Mouse (Mus musculus) stomach, postnatal 0 days (tissue): Measurements from ENCODE around the gene Serinc4. TPM values are rescaled to one million over a fixed set of nuclear protein-coding genes. Genes with fewer than 3 reads are reported as not detected.
"Not testable (repeated sequence)": the region's sequence is repeated elsewhere in the genome, so short reads cannot be mapped to it uniquely, and the experiment has no call there.

Experiments used
- ATAC-seq: fragments of 200-750 bp; cut with Nextera tagmentation; 2 replicates; pipeline ENCODE4 v1.8.0; 2017; ENCODE audit not compliant: low FRiP score, low TSS enrichment
- DNase-seq: peaks from one replicate; pipeline ENCODE4 v3.0.0-alpha.2; 2016; ENCODE audit warnings: low spot score
- H3K27ac ChIP-seq: fragments of 300-500 bp; sonication (generic); replicated peaks from 2 replicates; pipeline ENCODE4 v1.5.1; 2014; ENCODE audit warnings: mild to moderate bottlenecking, control low read depth
- H3K27me3 ChIP-seq: fragments of 300-500 bp; sonication (generic); 2 replicates; pipeline ENCODE4 v1.6.1; 2014; ENCODE audit warnings: low read length; ENCODE audit not compliant: control insufficient read depth, insufficient read depth
- H3K36me3 ChIP-seq: fragments of 300-500 bp; sonication (generic); 2 replicates; pipeline ENCODE4 v1.6.1; 2014; ENCODE audit warnings: low read length, mixed read lengths; ENCODE audit not compliant: control insufficient read depth, insufficient read depth
- H3K4me1 ChIP-seq: fragments of 300-500 bp; sonication (generic); replicated peaks from 2 replicates; pipeline ENCODE4 v1.6.1; 2014; ENCODE audit warnings: antibody characterized with exemption; ENCODE audit not compliant: control insufficient read depth, insufficient read depth
- H3K4me2 ChIP-seq: fragments of 300-500 bp; sonication (generic); replicated peaks from 2 replicates; pipeline ENCODE4 v1.6.1; 2014; ENCODE audit warnings: low read depth, mild to moderate bottlenecking, control low read depth, moderate library complexity
- H3K4me3 ChIP-seq: fragments of 300-500 bp; sonication (generic); 2 replicates; pipeline ENCODE4 v1.5.1; 2014; ENCODE audit warnings: low read depth, low read length, control low read depth
- H3K9ac ChIP-seq: fragments of 300-500 bp; sonication (generic); 2 replicates; pipeline ENCODE4 v1.6.1; 2014; ENCODE audit warnings: mild to moderate bottlenecking, low read length, control low read depth, mixed read lengths
- H3K9me3 ChIP-seq: fragments of 300-500 bp; sonication (generic); 2 replicates; pipeline ENCODE4 v1.6.1; 2016; ENCODE audit warnings: low read length; ENCODE audit not compliant: control insufficient read depth
- CTCF ChIP-seq: IDR thresholded peaks from 2 replicates; pipeline ENCODE4 v1.5.1; 2016; ENCODE audit warnings: antibody characterized with exemption, low read depth, mild to moderate bottlenecking, moderate library complexity
- EP300 ChIP-seq: optimal IDR thresholded peaks from 2 replicates; pipeline ENCODE3; 2016; ENCODE audit warnings: antibody characterized with exemption
- WGBS: fragments of 180-500 bp; shearing (Covaris S2); extraction: QIAGEN DNeasy Blood & Tissue Kit; methylation state at CpG from one replicate; pipeline ENCODE4 v1.1.7; 2014; 5-methylcytosine and 5-hydroxymethylcytosine counted together
- polyA plus RNA-seq: library from polyadenylated mRNA; unstranded; fragments of >200 nt; fragmentation: Nextera tagmentation; extraction: Ambion mirVana; gene quantifications from 2 replicates; pipeline ENCODE4 v1.2.1, GENCODE M21; 2015

Gene Serinc4
- polyA plus RNA-seq, 1 experiment from 2014 or later: 0.11 TPM

GRCm38 (mm10) chr2:121477491-121478266 lies 21.1 kb upstream of the Serinc4 start:
- Histone ChIP-seq H3K4me1 (no peaks in the 10 kb centered on the region), H3K36me3 (no peaks in the 10 kb centered on the region), H3K9ac (no peak overlapping the region), H3K27ac (no peak overlapping the region), H3K4me2 (no peak overlapping the region), H3K27me3 (no peaks in the 10 kb centered on the region), H3K4me3 (no peak overlapping the region), H3K9me3 (no peaks in the 10 kb centered on the region)
- WGBS: 85% methylated on average over 3 of the region's 3 CpGs
- ATAC-seq (no peak), DNase-seq (no peak)
- no peak for TF ChIP-seq EP300
- TF ChIP-seq CTCF: no peak

- not testable (repeated sequence) for H3K4me1 ChIP-seq, H3K27ac ChIP-seq, H3K9ac ChIP-seq, ATAC-seq, H3K4me3 ChIP-seq, H3K36me3 ChIP-seq, H3K9me3 ChIP-seq, H3K27me3 ChIP-seq, H3K4me2 ChIP-seq, DNase-seq
- 96% methylated on average over 2 of the region's 2 CpGs for WGBS
These were observed 18.7 kb upstream of the Serinc4 start for GRCm38 (mm10) chr2:121475306-121475705.

- Histone ChIP-seq H3K4me3 (peak overlapping the region; percentile 57), H3K4me2 (peak overlapping the region; percentile 51), H3K9me3 (no peaks in the 10 kb centered on the region), H3K27ac (no peak overlapping the region), H3K27me3 (no peaks in the 10 kb centered on the region), H3K9ac (peak overlapping the region; percentile 77; the same call in 1 of the 2 replicates), H3K36me3 (no peaks in the 10 kb centered on the region), H3K4me1 (no peaks in the 10 kb centered on the region)
- no peak for DNase-seq
- no peak for TF ChIP-seq EP300
- TF ChIP-seq CTCF: no peak
- WGBS: 25% methylated on average over 8 of the region's 8 CpGs
- ATAC-seq: peak; percentile 33; the same call in 1 of the 2 replicates
These were observed 17.6 kb upstream of the Serinc4 start for GRCm38 (mm10) chr2:121474180-121474535.

- Histone ChIP-seq H3K9ac (peak within 1 kb of the TSS; percentile 77), H3K4me2 (peak within 1 kb of the TSS; percentile 51), H3K4me3 (peak within 1 kb of the TSS; percentile 57), H3K27ac (0 out of 2 replicates have a peak within 1 kb of the TSS, but pooled peaks have one; percentile 49)
- H3K4me1 ChIP-seq, H3K27me3 ChIP-seq, H3K36me3 ChIP-seq, H3K9me3 ChIP-seq: not testable (repeated sequence)
- ATAC-seq: peak; percentile 92
- DNase-seq: peak; percentile 81
- WGBS: 5% methylated on average over 32 of the region's 41 CpGs
These were observed 17.0 kb upstream of the Serinc4 start, which contains the start of gene Mfap1b for GRCm38 (mm10) chr2:121473301-121474179. TSS of gene Mfap1b (minus strand) at chr2:121474067.

- not testable (repeated sequence) for H3K9me3 ChIP-seq, H3K9ac ChIP-seq, H3K36me3 ChIP-seq, H3K27me3 ChIP-seq, DNase-seq, H3K27ac ChIP-seq, H3K4me2 ChIP-seq, H3K4me3 ChIP-seq, H3K4me1 ChIP-seq, ATAC-seq
- 92% methylated on average over 3 of the region's 3 CpGs for WGBS
These were observed 16.2 kb upstream of the Serinc4 start for GRCm38 (mm10) chr2:121472783-121473182.

- not testable (repeated sequence) for H3K4me3 ChIP-seq, H3K4me1 ChIP-seq, H3K27ac ChIP-seq, H3K36me3 ChIP-seq, H3K4me2 ChIP-seq, H3K9ac ChIP-seq, H3K27me3 ChIP-seq, DNase-seq, H3K9me3 ChIP-seq
- ATAC-seq: 0 out of 2 replicates have a peak, but pooled peaks have one; percentile 16
- 60% methylated on average over 1 of the region's 6 CpGs for WGBS
These were observed 12.4 kb upstream of the Serinc4 start for GRCm38 (mm10) chr2:121468982-121469381.
